Mouse (Mus musculus) B cell, adult 67 days (primary cell): Measurements from ENCODE around the gene Hspb1. TPM values are rescaled to one million over a fixed set of nuclear protein-coding genes. Genes with fewer than 3 reads are reported as not detected.

Experiments used
- total RNA-seq, 2 experiments: library from RNA; stranded (reverse); gene quantifications; 4 replicates each; pipeline ENCODE4 v1.2.4; 2023

The Hspb1 gene
- total RNA-seq = 1 to 10 TPM in 1 of 2 experiments, not detected in 1; 1.7 TPM

DNA sequence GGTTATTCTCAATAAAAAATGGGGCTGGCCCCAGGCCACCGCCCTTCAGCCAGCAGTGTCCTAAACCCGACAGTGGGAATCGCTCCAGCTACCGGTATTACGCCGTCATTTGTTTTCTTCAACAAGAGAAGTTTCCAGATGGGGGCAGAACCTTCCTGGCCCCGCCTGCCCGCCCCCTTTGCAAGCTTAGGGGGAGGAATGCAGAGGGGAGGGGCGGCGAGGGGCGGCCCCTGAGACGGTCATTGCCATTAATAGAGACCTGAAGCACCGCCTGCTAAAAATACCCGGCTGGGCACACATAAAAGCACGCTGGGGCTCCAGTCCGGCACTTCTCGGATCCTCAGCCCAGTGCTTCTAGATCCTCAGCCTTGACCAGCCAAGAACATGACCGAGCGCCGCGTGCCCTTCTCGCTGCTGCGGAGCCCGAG, at the start of gene Hspb1:
Gene Hspb1 (plus strand): TSS at position 245 of the 428 bp plus-strand sequence.

DNA sequence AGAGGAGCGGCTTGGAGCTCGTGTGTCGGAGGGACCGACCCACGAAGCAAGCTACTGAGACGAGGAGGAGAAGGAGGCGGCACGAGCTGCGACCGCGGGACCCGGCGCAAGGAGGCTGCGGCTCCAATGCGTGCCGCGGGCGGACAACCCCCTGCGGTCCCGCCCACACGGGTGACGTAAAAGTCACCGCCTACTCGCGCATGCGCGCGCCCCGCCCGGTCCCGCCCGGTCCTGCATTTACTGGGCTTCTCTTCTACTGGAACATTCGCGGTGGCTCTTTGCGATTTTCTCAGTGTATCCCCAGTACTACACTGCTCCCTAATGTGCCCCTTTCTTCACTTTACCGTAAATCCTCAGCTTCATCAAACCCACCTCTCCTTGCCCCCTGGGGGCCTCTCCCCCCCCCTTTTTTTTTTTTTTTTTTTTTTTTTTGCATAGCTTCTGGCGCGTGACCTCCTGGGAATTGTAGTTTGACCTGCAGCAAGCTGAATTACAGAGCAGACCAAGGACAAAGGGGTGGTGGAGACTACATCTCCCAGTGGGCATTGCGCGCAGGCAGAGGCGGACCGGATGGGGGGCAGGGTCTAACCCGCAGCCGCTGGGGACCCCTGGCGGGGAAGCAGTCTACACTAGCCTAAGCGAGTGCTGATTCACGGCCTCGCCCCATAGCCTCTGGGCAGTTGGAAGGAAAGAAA, 46.9 kb downstream of the Hspb1 start, which contains the start of gene Ywhag:
Gene Ywhag (minus strand): TSS at position 136 of the 695 bp plus-strand sequence.

Other genes with a start within 250 kb of the Hspb1 start
- gene Por, start 217.9 kb upstream of the Hspb1 start, total RNA-seq = 10 to 100 TPM; 44.9 TPM
- 10 to 100 TPM; 13.6 to 21.1 TPM for gene Tmem120a, start 143.5 kb upstream of the Hspb1 start, total RNA-seq
- gene Styxl1, start 109.5 kb upstream of the Hspb1 start, total RNA-seq = not detected
- 100 to 1,000 TPM; 153 to 177 TPM for gene Mdh2, start 109.4 kb upstream of the Hspb1 start, total RNA-seq
- gene Srrm3, start 81.0 kb upstream of the Hspb1 start, total RNA-seq = not detected
- 100 to 1,000 TPM; 100 to 105 TPM for gene Ywhag, start 46.7 kb downstream of the Hspb1 start, total RNA-seq
- 1 to 10 TPM in 1 of 2 experiments, under 1 TPM in 1; 0.80 to 2.8 TPM for gene Ssc4d, start 86.6 kb downstream of the Hspb1 start, total RNA-seq
- gene Zp3, start 92.2 kb downstream of the Hspb1 start, total RNA-seq = not detected
- 10 to 100 TPM; 35.6 to 36.0 TPM for gene Dtx2, start 106.9 kb downstream of the Hspb1 start, total RNA-seq
- gene Upk3b, start 150.6 kb downstream of the Hspb1 start, total RNA-seq = under 1 TPM; 0.50 to 0.64 TPM
- gene Upk3bl, start 166.6 kb downstream of the Hspb1 start, total RNA-seq = not detected
- gene Rasa4, start 196.0 kb downstream of the Hspb1 start, total RNA-seq = 10 to 100 TPM; 12.1 to 21.2 TPM
- gene Polr2j, start 228.7 kb downstream of the Hspb1 start, total RNA-seq = 10 to 100 TPM; 79.3 to 86.2 TPM
- 10 to 100 TPM; 31.9 to 33.3 TPM for gene Lrwd1, start 248.2 kb downstream of the Hspb1 start, total RNA-seq
- gene Alkbh4, start 248.2 kb downstream of the Hspb1 start, total RNA-seq = 10 to 100 TPM; 16.6 to 20.9 TPM